Mouse (Mus musculus): Measurements from ENCODE around the gene 6030408B16Rik. TPM values are rescaled to one million over a fixed set of nuclear protein-coding genes. Genes with fewer than 3 reads are reported as not detected.
A peak's percentile ranks its signal among the peaks of the same experiment; 100 is the strongest.

6030408B16Rik gene
- polyA plus RNA-seq, 1 experiment = 0.06 TPM

GRCm38 (mm10) chr15:101309493-101309892 is 16.5 kb downstream of the 6030408B16Rik start:
- Histone ChIP-seq H3K79me2 (ENCODE audit: control insufficient read depth, insufficient read depth) (no peaks in the 10 kb centered on the region), H3K36me3 (ENCODE audit: control insufficient read depth, insufficient read depth) (no peaks in the 10 kb centered on the region)
- TF ChIP-seq MYOG (IDR thresholded peaks at IDR 0.05; ENCODE audit: control insufficient read depth, extremely low read depth, insufficient read length) (no peak), MAX (IDR thresholded peaks at IDR 0.05) (no peak), USF1 (IDR thresholded peaks at IDR 0.05; ENCODE audit: low read depth) (no peak), CTCF (IDR thresholded peaks at IDR 0.05; ENCODE audit: control insufficient read depth, insufficient read depth, insufficient read length) (no peak), CEBPB (IDR thresholded peaks at IDR 0.05; ENCODE audit: low read depth) (no peak), MYOD1 (IDR thresholded peaks at IDR 0.05; ENCODE audit: control insufficient read depth, insufficient read length, low read depth) (no peak), FOSL1 (IDR thresholded peaks at IDR 0.05; ENCODE audit: insufficient read depth, low read length, poor library complexity, severe bottlenecking) (no peak)

GRCm38 (mm10) chr15:101311087-101311770 is 18.2 kb downstream of the 6030408B16Rik start:
- no peaks in the 10 kb centered on the region for H3K79me2 ChIP-seq (ENCODE audit: control insufficient read depth, insufficient read depth)
- no peaks in the 10 kb centered on the region for H3K79me3 ChIP-seq (ENCODE audit: low read depth)
- H3K4me3 ChIP-seq (ENCODE audit: insufficient read depth, poor library complexity, severe bottlenecking) = no peak overlapping the region
- peaks cover 12% of the 10 kb centered on the region for H3K27me3 ChIP-seq (ENCODE audit: control insufficient read depth, insufficient read depth, insufficient read length)
- H3ac ChIP-seq (ENCODE audit: control insufficient read depth, insufficient read length, low read depth) = no peak overlapping the region
- TF ChIP-seq MAX (IDR thresholded peaks at IDR 0.05) (no peak), MYOD1 (IDR thresholded peaks at IDR 0.05; ENCODE audit: control insufficient read depth, insufficient read length, low read depth) (no peak), USF1 (IDR thresholded peaks at IDR 0.05; ENCODE audit: low read depth) (no peak), CTCF (IDR thresholded peaks at IDR 0.05; ENCODE audit: control insufficient read depth, insufficient read depth, insufficient read length) (no peak), CEBPB (IDR thresholded peaks at IDR 0.05; ENCODE audit: low read depth) (no peak), FOSL1 (IDR thresholded peaks at IDR 0.05; ENCODE audit: insufficient read depth, low read length, poor library complexity, severe bottlenecking) (no peak), MYOG (IDR thresholded peaks at IDR 0.05; ENCODE audit: control insufficient read depth, extremely low read depth, insufficient read length) (no peak)
- no peaks in the 10 kb centered on the region for H3K36me3 ChIP-seq (ENCODE audit: control insufficient read depth, insufficient read depth)

More at GRCm38 (mm10) chr15:101309493-101309892, 16.5 kb downstream of the 6030408B16Rik start:
- H3K79me3 ChIP-seq (ENCODE audit: low read depth) = no peaks in the 10 kb centered on the region
- H3K27me3 ChIP-seq (ENCODE audit: control insufficient read depth, insufficient read depth, insufficient read length) = peaks cover 12% of the 10 kb centered on the region
- H3K4me3 ChIP-seq (ENCODE audit: insufficient read depth, poor library complexity, severe bottlenecking) = no peak overlapping the region
- no peak overlapping the region for H3ac ChIP-seq (ENCODE audit: control insufficient read depth, insufficient read length, low read depth)

- no peak overlapping the region for H3K4me3 ChIP-seq (ENCODE audit: insufficient read depth, poor library complexity, severe bottlenecking)
- no peaks in the 10 kb centered on the region for H3K79me2 ChIP-seq (ENCODE audit: control insufficient read depth, insufficient read depth)
- no peaks in the 10 kb centered on the region for H3K79me3 ChIP-seq (ENCODE audit: low read depth)
- no peak overlapping the region for H3ac ChIP-seq (ENCODE audit: control insufficient read depth, insufficient read length, low read depth)
- TF ChIP-seq MAX (IDR thresholded peaks at IDR 0.05) (no peak), MYOD1 (IDR thresholded peaks at IDR 0.05; ENCODE audit: control insufficient read depth, insufficient read length, low read depth) (peak; percentile 26)
- peaks cover 5% of the 10 kb centered on the region for H3K27me3 ChIP-seq (ENCODE audit: control insufficient read depth, insufficient read depth, insufficient read length)
- H3K36me3 ChIP-seq (ENCODE audit: control insufficient read depth, insufficient read depth) = no peaks in the 10 kb centered on the region
Observed at GRCm38 (mm10) chr15:101312006-101312405, 19.0 kb downstream of the 6030408B16Rik start.

- no peak overlapping the region for H3ac ChIP-seq (ENCODE audit: control insufficient read depth, insufficient read length, low read depth)
- no peaks in the 10 kb centered on the region for H3K79me3 ChIP-seq (ENCODE audit: low read depth)
- H3K79me2 ChIP-seq (ENCODE audit: control insufficient read depth, insufficient read depth) = no peaks in the 10 kb centered on the region
- H3K27me3 ChIP-seq (ENCODE audit: control insufficient read depth, insufficient read depth, insufficient read length) = no peaks in the 10 kb centered on the region
- H3K4me3 ChIP-seq (ENCODE audit: insufficient read depth, poor library complexity, severe bottlenecking) = no peak overlapping the region
- H3K36me3 ChIP-seq (ENCODE audit: control insufficient read depth, insufficient read depth) = no peaks in the 10 kb centered on the region
- no peak for TF ChIP-seq MYOG (IDR thresholded peaks at IDR 0.05; ENCODE audit: control insufficient read depth, extremely low read depth, insufficient read length)
- no peak for TF ChIP-seq CEBPB (IDR thresholded peaks at IDR 0.05; ENCODE audit: low read depth)
- no peak for TF ChIP-seq MAX (IDR thresholded peaks at IDR 0.05)
- no peak for TF ChIP-seq USF1 (IDR thresholded peaks at IDR 0.05; ENCODE audit: low read depth)
- no peak for TF ChIP-seq CTCF (IDR thresholded peaks at IDR 0.05; ENCODE audit: control insufficient read depth, insufficient read depth, insufficient read length)
- TF ChIP-seq MYOD1 (IDR thresholded peaks at IDR 0.05; ENCODE audit: control insufficient read depth, insufficient read length, low read depth) = no peak
- TF ChIP-seq FOSL1 (IDR thresholded peaks at IDR 0.05; ENCODE audit: insufficient read depth, low read length, poor library complexity, severe bottlenecking) = no peak
Observed at GRCm38 (mm10) chr15:101315378-101315777, 22.4 kb downstream of the 6030408B16Rik start.

- no peaks in the 10 kb centered on the region for H3K27me3 ChIP-seq (ENCODE audit: control insufficient read depth, insufficient read depth, insufficient read length)
- H3K4me3 ChIP-seq (ENCODE audit: insufficient read depth, poor library complexity, severe bottlenecking) = no peak overlapping the region
- peak overlapping the region; percentile 20 for H3ac ChIP-seq (ENCODE audit: control insufficient read depth, insufficient read length, low read depth)
- H3K79me2 ChIP-seq (ENCODE audit: control insufficient read depth, insufficient read depth) = no peaks in the 10 kb centered on the region
- no peaks in the 10 kb centered on the region for H3K79me3 ChIP-seq (ENCODE audit: low read depth)
- TF ChIP-seq MAX (IDR thresholded peaks at IDR 0.05) (peak; percentile 29), CTCF (IDR thresholded peaks at IDR 0.05; ENCODE audit: control insufficient read depth, insufficient read depth, insufficient read length) (peak; percentile 98), MYOD1 (IDR thresholded peaks at IDR 0.05; ENCODE audit: control insufficient read depth, insufficient read length, low read depth) (no peak)
- no peaks in the 10 kb centered on the region for H3K36me3 ChIP-seq (ENCODE audit: control insufficient read depth, insufficient read depth)
Observed at GRCm38 (mm10) chr15:101315832-101316231, 22.8 kb downstream of the 6030408B16Rik start.

GRCm38 (mm10) chr15:101316279-101316912 is 23.4 kb downstream of the 6030408B16Rik start:
- Histone ChIP-seq H3K79me3 (ENCODE audit: low read depth) (no peaks in the 10 kb centered on the region), H3K27me3 (ENCODE audit: control insufficient read depth, insufficient read depth, insufficient read length) (no peaks in the 10 kb centered on the region), H3ac (ENCODE audit: control insufficient read depth, insufficient read length, low read depth) (no peak overlapping the region), H3K36me3 (ENCODE audit: control insufficient read depth, insufficient read depth) (no peaks in the 10 kb centered on the region), H3K4me3 (ENCODE audit: insufficient read depth, poor library complexity, severe bottlenecking) (no peak overlapping the region), H3K79me2 (ENCODE audit: control insufficient read depth, insufficient read depth) (no peaks in the 10 kb centered on the region)
- no peak for TF ChIP-seq FOSL1 (IDR thresholded peaks at IDR 0.05; ENCODE audit: insufficient read depth, low read length, poor library complexity, severe bottlenecking)
- no peak for TF ChIP-seq MAX (IDR thresholded peaks at IDR 0.05)
- TF ChIP-seq CTCF (IDR thresholded peaks at IDR 0.05; ENCODE audit: control insufficient read depth, insufficient read depth, insufficient read length) = no peak
- TF ChIP-seq MYOG (IDR thresholded peaks at IDR 0.05; ENCODE audit: control insufficient read depth, extremely low read depth, insufficient read length) = no peak

Measured in C2C12 (cell line).